Mouse (Mus musculus): ENCODE results near the gene Chrd. TPM values are rescaled to one million over a fixed set of nuclear protein-coding genes. Genes with fewer than 3 reads are reported as not detected.

Chrd gene
- 1.6 and 1.9 TPM in 2 replicates for polyA plus RNA-seq (2015; fragmentation: Nextera tagmentation; extraction: Ambion mirVana)

- Histone ChIP-seq H3K4me2 (ENCODE audit: low read depth, low read length) (peak within 1 kb of the TSS; percentile 99), H3K9me3 (replicated peaks; ENCODE audit: control insufficient read depth, low read length) (no peaks in the 10 kb centered on the region), H3K36me3 (ENCODE audit: control insufficient read depth, insufficient read depth) (no peaks in the 10 kb centered on the region), H3K9ac (ENCODE audit: low read length) (peak within 1 kb of the TSS; percentile 75), H3K27me3 (ENCODE audit: control insufficient read depth, insufficient read depth, low read length) (peaks cover 51% of the 10 kb centered on the region), H3K4me1 (ENCODE audit: control insufficient read depth, insufficient read depth, low read length) (peaks cover 6% of the 10 kb centered on the region), H3K4me3 (ENCODE audit: low read length) (peak within 1 kb of the TSS; percentile 70), H3K27ac (ENCODE audit: low read length) (peak within 1 kb of the TSS; percentile 13; the same call in 1 of the 2 replicates)
- ATAC-seq (replicated peaks; ENCODE audit: extremely low read depth, insufficient read depth, low FRiP score) = peak; percentile 65
- 1% methylated on average over 67 of the region's 70 CpGs for WGBS
These were observed at the start of gene Chrd for GRCm38 (mm10) chr16:20732925-20733730. Gene Chrd, plus strand, starts transcription at chr16:20733127.

GRCm38 (mm10) chr16:20690774-20691173, 42.2 kb upstream of the Chrd start:
- WGBS = 85% methylated on average over 3 of the region's 3 CpGs
- no peak for ATAC-seq (replicated peaks; ENCODE audit: extremely low read depth, insufficient read depth, low FRiP score)
- Histone ChIP-seq H3K4me3 (ENCODE audit: low read length) (no peak overlapping the region), H3K9ac (ENCODE audit: low read length) (no peak overlapping the region), H3K9me3 (replicated peaks; ENCODE audit: control insufficient read depth, low read length) (no peaks in the 10 kb centered on the region), H3K36me3 (ENCODE audit: control insufficient read depth, insufficient read depth) (peaks cover 54% of the 10 kb centered on the region), H3K27me3 (ENCODE audit: control insufficient read depth, insufficient read depth, low read length) (no peaks in the 10 kb centered on the region), H3K27ac (ENCODE audit: low read length) (no peak overlapping the region), H3K4me1 (ENCODE audit: control insufficient read depth, insufficient read depth, low read length) (peaks cover 19% of the 10 kb centered on the region), H3K4me2 (ENCODE audit: low read depth, low read length) (no peak overlapping the region)

DNA sequence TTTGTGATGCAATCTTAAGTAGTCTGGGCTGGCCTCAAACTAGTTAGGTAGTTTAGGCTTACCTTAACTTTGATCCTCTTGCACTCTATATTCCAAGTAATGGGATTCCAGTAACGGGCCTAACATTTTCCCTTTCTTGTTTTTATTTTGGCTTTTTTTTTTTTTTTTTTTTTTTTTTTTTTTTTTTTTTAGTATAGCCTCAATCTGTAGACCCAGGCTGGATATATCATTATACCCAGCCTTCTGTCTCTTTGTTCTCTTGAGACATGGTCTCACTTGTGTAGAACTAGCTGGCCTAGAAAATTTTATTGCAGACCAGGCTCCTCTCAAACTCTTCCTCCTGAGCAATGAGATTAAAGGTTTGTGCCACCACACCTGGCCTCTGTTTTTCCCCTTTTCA, 41.3 kb upstream of the Chrd start:
- Histone ChIP-seq H3K4me2 (ENCODE audit: low read depth, low read length) (no peak overlapping the region), H3K9me3 (replicated peaks; ENCODE audit: control insufficient read depth, low read length) (no peaks in the 10 kb centered on the region), H3K36me3 (ENCODE audit: control insufficient read depth, insufficient read depth) (peaks cover 45% of the 10 kb centered on the region), H3K9ac (ENCODE audit: low read length) (no peak overlapping the region), H3K4me3 (ENCODE audit: low read length) (no peak overlapping the region), H3K27ac (ENCODE audit: low read length) (no peak overlapping the region), H3K27me3 (ENCODE audit: control insufficient read depth, insufficient read depth, low read length) (no peaks in the 10 kb centered on the region), H3K4me1 (ENCODE audit: control insufficient read depth, insufficient read depth, low read length) (peaks cover 22% of the 10 kb centered on the region)
- ATAC-seq (replicated peaks; ENCODE audit: extremely low read depth, insufficient read depth, low FRiP score) = no peak
- 76% methylated on average over 1 of the region's 1 CpGs for WGBS

- ATAC-seq (replicated peaks; ENCODE audit: extremely low read depth, insufficient read depth, low FRiP score) = no peak
- H3K9me3 ChIP-seq (replicated peaks; ENCODE audit: control insufficient read depth, low read length) = no peaks in the 10 kb centered on the region
- no peaks in the 10 kb centered on the region for H3K27me3 ChIP-seq (ENCODE audit: control insufficient read depth, insufficient read depth, low read length)
- 49% methylated on average over 16 of the region's 16 CpGs for WGBS
- H3K9ac ChIP-seq (ENCODE audit: low read length) = no peak overlapping the region
- no peak overlapping the region for H3K27ac ChIP-seq (ENCODE audit: low read length)
- H3K4me3 ChIP-seq (ENCODE audit: low read length) = no peak overlapping the region
- H3K4me2 ChIP-seq (ENCODE audit: low read depth, low read length) = peak overlapping the region; percentile 99; the same call in 1 of the 2 replicates
- peaks cover 22% of the 10 kb centered on the region for H3K4me1 ChIP-seq (ENCODE audit: control insufficient read depth, insufficient read depth, low read length)
- peaks cover 37% of the 10 kb centered on the region for H3K36me3 ChIP-seq (ENCODE audit: control insufficient read depth, insufficient read depth)
These were observed 40.5 kb upstream of the Chrd start for GRCm38 (mm10) chr16:20692241-20692965.

- Histone ChIP-seq H3K4me1 (ENCODE audit: control insufficient read depth, insufficient read depth, low read length) (peaks cover 22% of the 10 kb centered on the region), H3K9me3 (replicated peaks; ENCODE audit: control insufficient read depth, low read length) (no peaks in the 10 kb centered on the region), H3K27ac (ENCODE audit: low read length) (peak within 1 kb of the TSS; percentile 81), H3K4me3 (ENCODE audit: low read length) (peak within 1 kb of the TSS; percentile 71), H3K4me2 (ENCODE audit: low read depth, low read length) (peak within 1 kb of the TSS; percentile 99), H3K9ac (ENCODE audit: low read length) (peak within 1 kb of the TSS; percentile 83), H3K36me3 (ENCODE audit: control insufficient read depth, insufficient read depth) (peaks cover 31% of the 10 kb centered on the region), H3K27me3 (ENCODE audit: control insufficient read depth, insufficient read depth, low read length) (no peaks in the 10 kb centered on the region)
- peak; percentile 96 for ATAC-seq (replicated peaks; ENCODE audit: extremely low read depth, insufficient read depth, low FRiP score)
- WGBS = 1% methylated on average over 37 of the region's 37 CpGs
These were observed 39.7 kb upstream of the Chrd start, which contains the start of gene Fam131a for GRCm38 (mm10) chr16:20693111-20693701. Gene Fam131a, plus strand, starts transcription at chr16:20693241.

DNA sequence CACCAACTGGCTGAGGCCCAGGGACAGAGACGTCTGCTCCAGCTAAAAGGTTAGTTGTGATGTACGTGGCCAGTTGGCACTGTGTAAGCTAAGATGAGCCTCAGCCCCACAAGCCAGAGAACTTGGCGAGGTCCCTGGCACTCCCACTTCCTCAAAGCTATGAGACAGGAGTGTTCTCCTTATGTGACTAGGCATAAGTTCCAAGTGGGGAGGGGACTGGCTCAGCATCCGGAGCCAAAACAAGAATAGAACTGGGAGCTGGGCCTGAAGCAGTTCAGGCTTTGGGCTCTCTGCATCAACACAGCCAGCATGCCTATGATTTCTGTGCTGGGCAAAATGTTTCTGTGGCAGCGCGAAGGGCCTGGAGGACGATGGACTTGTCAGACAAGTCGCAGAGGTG, 38.1 kb upstream of the Chrd start:
- peak overlapping the region; percentile 49 for H3K4me3 ChIP-seq (ENCODE audit: low read length)
- peaks cover 22% of the 10 kb centered on the region for H3K4me1 ChIP-seq (ENCODE audit: control insufficient read depth, insufficient read depth, low read length)
- ATAC-seq (replicated peaks; ENCODE audit: extremely low read depth, insufficient read depth, low FRiP score) = no peak
- WGBS = 59% methylated on average over 8 of the region's 8 CpGs
- H3K4me2 ChIP-seq (ENCODE audit: low read depth, low read length) = peak overlapping the region; percentile 67
- H3K27ac ChIP-seq (ENCODE audit: low read length) = peak overlapping the region; percentile 56
- H3K9me3 ChIP-seq (replicated peaks; ENCODE audit: control insufficient read depth, low read length) = no peaks in the 10 kb centered on the region
- peaks cover 15% of the 10 kb centered on the region; the same call in 1 of the 2 replicates for H3K36me3 ChIP-seq (ENCODE audit: control insufficient read depth, insufficient read depth)
- H3K9ac ChIP-seq (ENCODE audit: low read length) = no peak overlapping the region
- H3K27me3 ChIP-seq (ENCODE audit: control insufficient read depth, insufficient read depth, low read length) = no peaks in the 10 kb centered on the region

DNA sequence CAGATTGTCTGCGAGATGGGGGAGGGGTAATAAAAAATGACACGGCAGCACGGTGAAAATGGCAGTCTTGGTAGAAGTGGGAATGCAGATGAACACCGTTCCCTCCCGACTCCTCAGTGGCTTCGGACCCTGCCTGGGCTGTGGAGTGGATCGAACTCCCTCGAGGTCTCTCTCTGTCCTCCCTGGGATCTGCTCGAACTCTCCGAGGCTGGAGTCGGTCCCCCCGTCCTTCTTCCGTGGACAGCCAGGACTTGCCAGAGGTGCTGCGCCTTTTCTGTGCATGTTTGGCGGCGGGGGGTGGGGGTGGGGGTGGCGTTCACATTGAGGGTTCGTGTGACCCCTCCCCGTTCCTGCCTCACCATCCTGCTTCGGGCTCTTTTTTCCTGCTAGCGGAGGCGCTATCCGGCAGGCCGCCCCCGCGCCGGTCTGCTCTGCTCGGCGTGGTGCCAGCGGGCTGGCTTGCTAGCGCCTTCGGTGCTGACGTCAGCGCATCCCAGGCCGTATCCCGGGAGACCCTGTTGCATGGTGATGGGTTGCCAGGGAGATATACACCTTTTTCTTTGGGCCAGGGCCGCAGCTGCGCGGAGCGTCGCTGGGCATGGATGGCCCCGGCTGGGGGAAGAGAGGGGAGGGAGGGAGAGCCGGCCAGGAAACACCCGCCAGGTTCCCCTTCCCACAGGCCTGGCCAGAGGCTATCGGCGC, 37.2 kb upstream of the Chrd start:
- peak overlapping the region; percentile 49 for H3K4me3 ChIP-seq (ENCODE audit: low read length)
- 3% methylated on average over 46 of the region's 46 CpGs for WGBS
- peak overlapping the region; percentile 56 for H3K27ac ChIP-seq (ENCODE audit: low read length)
- H3K4me1 ChIP-seq (ENCODE audit: control insufficient read depth, insufficient read depth, low read length) = peaks cover 22% of the 10 kb centered on the region
- H3K36me3 ChIP-seq (ENCODE audit: control insufficient read depth, insufficient read depth) = peaks cover 5% of the 10 kb centered on the region; the same call in 1 of the 2 replicates
- peak overlapping the region; percentile 59 for H3K9ac ChIP-seq (ENCODE audit: low read length)
- peak overlapping the region; percentile 67 for H3K4me2 ChIP-seq (ENCODE audit: low read depth, low read length)
- no peaks in the 10 kb centered on the region for H3K27me3 ChIP-seq (ENCODE audit: control insufficient read depth, insufficient read depth, low read length)
- no peaks in the 10 kb centered on the region for H3K9me3 ChIP-seq (replicated peaks; ENCODE audit: control insufficient read depth, low read length)
- ATAC-seq (replicated peaks; ENCODE audit: extremely low read depth, insufficient read depth, low FRiP score) = peak; percentile 43

DNA sequence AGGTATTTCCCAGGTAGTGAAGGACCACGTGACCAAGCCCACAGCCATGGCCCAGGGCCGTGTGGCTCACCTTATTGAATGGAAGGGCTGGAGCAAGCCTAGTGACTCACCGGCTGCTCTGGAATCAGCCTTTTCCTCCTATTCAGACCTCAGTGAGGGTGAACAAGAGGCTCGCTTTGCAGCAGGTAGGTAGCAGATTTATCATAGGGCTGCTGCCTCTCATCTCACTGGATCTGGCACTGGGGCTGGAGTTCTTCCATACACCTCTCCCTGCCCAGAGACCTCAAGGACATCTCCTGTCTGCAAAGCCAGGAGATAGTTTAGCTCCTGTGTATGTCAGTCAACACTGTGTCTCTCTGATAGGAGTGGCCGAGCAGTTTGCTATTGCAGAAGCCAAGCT, 33.7 kb upstream of the Chrd start:
- Histone ChIP-seq H3K27me3 (ENCODE audit: control insufficient read depth, insufficient read depth, low read length) (no peaks in the 10 kb centered on the region), H3K27ac (ENCODE audit: low read length) (no peak overlapping the region), H3K9me3 (replicated peaks; ENCODE audit: control insufficient read depth, low read length) (no peaks in the 10 kb centered on the region), H3K9ac (ENCODE audit: low read length) (no peak overlapping the region), H3K36me3 (ENCODE audit: control insufficient read depth, insufficient read depth) (no peaks in the 10 kb centered on the region), H3K4me3 (ENCODE audit: low read length) (no peak overlapping the region), H3K4me1 (ENCODE audit: control insufficient read depth, insufficient read depth, low read length) (peaks cover 22% of the 10 kb centered on the region), H3K4me2 (ENCODE audit: low read depth, low read length) (no peak overlapping the region)
- no peak for ATAC-seq (replicated peaks; ENCODE audit: extremely low read depth, insufficient read depth, low FRiP score)
- 70% methylated on average over 5 of the region's 5 CpGs for WGBS
